Mouse (Mus musculus) intestine, postnatal 0 days (tissue): Measurements from ENCODE around the gene Glo1. TPM values are rescaled to one million over a fixed set of nuclear protein-coding genes. Genes with fewer than 3 reads are reported as not detected.
A peak's percentile ranks its signal among the peaks of the same experiment; 100 is the strongest.

Experiments used
- ATAC-seq: fragments of 200-750 bp; cut with Nextera tagmentation; 2 replicates; pipeline ENCODE4 v1.8.0; 2017; ENCODE audit warnings: mild to moderate bottlenecking, moderate TSS enrichment, moderate library complexity
- H3K27ac ChIP-seq: fragments of 300-500 bp; sonication (generic); 2 replicates; pipeline ENCODE4 v1.5.1; 2014; ENCODE audit warnings: mild to moderate bottlenecking, low read depth, low read length, moderate library complexity
- H3K27me3 ChIP-seq: fragments of 300-500 bp; sonication (generic); replicated peaks from 2 replicates; pipeline ENCODE4 v1.6.1; 2014; ENCODE audit warnings: low read length, mixed read lengths; ENCODE audit not compliant: control insufficient read depth, insufficient read depth
- H3K36me3 ChIP-seq: fragments of 300-500 bp; sonication (generic); 2 replicates; pipeline ENCODE4 v1.6.1; 2014; ENCODE audit warnings: mild to moderate bottlenecking, moderate library complexity; ENCODE audit not compliant: control insufficient read depth, insufficient read depth
- H3K4me1 ChIP-seq: fragments of 300-500 bp; sonication (generic); replicated peaks from 2 replicates; pipeline ENCODE4 v1.6.1; 2014; ENCODE audit warnings: antibody characterized with exemption, low read length, mixed read lengths; ENCODE audit not compliant: control insufficient read depth, insufficient read depth
- H3K4me2 ChIP-seq: fragments of 300-500 bp; sonication (generic); replicated peaks from 2 replicates; pipeline ENCODE4 v1.6.1; 2014; ENCODE audit warnings: low read depth, mild to moderate bottlenecking, moderate library complexity
- H3K4me3 ChIP-seq: fragments of 300-500 bp; sonication (generic); 2 replicates; pipeline ENCODE4 v1.5.1; 2014; ENCODE audit warnings: low read depth, low read length
- H3K9ac ChIP-seq: fragments of 300-500 bp; sonication (generic); 2 replicates; pipeline ENCODE4 v1.6.1; 2014; ENCODE audit warnings: mild to moderate bottlenecking, low read depth, low read length
- H3K9me3 ChIP-seq: fragments of 300-500 bp; sonication (generic); 2 replicates; pipeline ENCODE4 v1.6.1; 2016; ENCODE audit warnings: mixed run types; ENCODE audit not compliant: control insufficient read depth
- CTCF ChIP-seq: sonication (generic); IDR thresholded peaks from 2 replicates; pipeline ENCODE4 v1.5.1; 2016; ENCODE audit warnings: low read depth, mild to moderate bottlenecking, control low read depth, antibody characterized with exemption, moderate library complexity
- WGBS: fragments of 180-500 bp; shearing (Covaris S2); extraction: QIAGEN DNeasy Blood & Tissue Kit; methylation state at CpG from one replicate; pipeline ENCODE4 v1.1.7; 2014; 5-methylcytosine and 5-hydroxymethylcytosine counted together
- polyA plus RNA-seq: library from polyadenylated mRNA; unstranded; fragments of >200 nt; fragmentation: Nextera tagmentation; extraction: Ambion mirVana; gene quantifications from 2 replicates; pipeline ENCODE4 v1.2.1, GENCODE M21; 2015

The Glo1 gene
- polyA plus RNA-seq, 1 experiment from 2014 or later: 176 TPM

DNA sequence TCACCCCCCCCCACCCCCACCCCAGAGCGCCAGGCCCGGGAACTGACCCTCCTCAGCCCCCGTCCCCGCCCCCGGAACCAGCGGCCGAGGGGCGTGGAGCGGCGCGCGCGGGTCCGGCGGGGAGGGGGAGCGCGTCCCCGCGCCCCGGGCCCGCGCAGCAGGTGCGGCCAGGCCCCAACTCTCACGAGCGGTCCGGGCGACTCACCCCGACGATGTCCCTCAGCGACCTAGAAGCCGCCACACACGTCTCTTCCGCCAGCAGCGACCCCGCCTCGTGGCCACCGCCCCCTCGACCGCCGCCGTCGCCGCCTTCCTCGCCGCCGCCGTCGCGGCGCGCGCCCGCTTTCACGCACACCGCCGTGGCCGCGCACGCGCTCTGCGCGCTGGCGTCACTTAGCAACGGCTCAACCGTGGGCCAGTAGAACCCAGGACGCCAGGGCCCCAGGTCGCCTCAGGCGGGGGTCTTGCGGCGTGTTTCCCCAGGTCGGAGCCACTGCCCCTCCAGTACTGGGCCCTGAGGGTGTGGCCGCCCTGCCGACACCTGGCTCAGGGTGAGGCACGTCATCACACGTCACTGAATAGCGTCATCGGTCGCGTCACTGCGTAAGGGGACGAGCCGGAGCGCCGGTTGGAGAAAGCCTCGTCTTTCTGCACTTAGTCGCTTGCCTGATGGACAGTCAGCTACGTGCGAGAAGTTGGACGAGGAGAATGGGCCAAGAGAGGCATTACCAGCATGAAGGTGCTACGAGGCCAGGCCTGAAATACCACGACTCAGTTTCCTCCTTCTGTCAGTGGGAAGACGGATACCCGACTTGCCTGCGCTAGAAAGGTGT, 50.5 kb downstream of the Glo1 start, which contains the start of gene Btbd9:
Btbd9 (minus strand) TSS at position 548 of the 833 bp plus-strand sequence.
- no peak for TF ChIP-seq CTCF
- under 1% methylated on average over 73 of the region's 94 CpGs for WGBS
- H3K4me3 ChIP-seq: peak within 1 kb of the TSS; percentile 89
- H3K9ac ChIP-seq: peak within 1 kb of the TSS; percentile 74
- H3K4me1 ChIP-seq: peaks cover 11% of the 10 kb centered on the region; the same call in 1 of the 2 replicates
- peak within 1 kb of the TSS; percentile 83 for H3K27ac ChIP-seq
- H3K27me3 ChIP-seq: no peaks in the 10 kb centered on the region
- peak within 1 kb of the TSS; percentile 85 for H3K4me2 ChIP-seq
- no peaks in the 10 kb centered on the region for H3K9me3 ChIP-seq
- H3K36me3 ChIP-seq: no peaks in the 10 kb centered on the region
- ATAC-seq: peak; percentile 90

DNA sequence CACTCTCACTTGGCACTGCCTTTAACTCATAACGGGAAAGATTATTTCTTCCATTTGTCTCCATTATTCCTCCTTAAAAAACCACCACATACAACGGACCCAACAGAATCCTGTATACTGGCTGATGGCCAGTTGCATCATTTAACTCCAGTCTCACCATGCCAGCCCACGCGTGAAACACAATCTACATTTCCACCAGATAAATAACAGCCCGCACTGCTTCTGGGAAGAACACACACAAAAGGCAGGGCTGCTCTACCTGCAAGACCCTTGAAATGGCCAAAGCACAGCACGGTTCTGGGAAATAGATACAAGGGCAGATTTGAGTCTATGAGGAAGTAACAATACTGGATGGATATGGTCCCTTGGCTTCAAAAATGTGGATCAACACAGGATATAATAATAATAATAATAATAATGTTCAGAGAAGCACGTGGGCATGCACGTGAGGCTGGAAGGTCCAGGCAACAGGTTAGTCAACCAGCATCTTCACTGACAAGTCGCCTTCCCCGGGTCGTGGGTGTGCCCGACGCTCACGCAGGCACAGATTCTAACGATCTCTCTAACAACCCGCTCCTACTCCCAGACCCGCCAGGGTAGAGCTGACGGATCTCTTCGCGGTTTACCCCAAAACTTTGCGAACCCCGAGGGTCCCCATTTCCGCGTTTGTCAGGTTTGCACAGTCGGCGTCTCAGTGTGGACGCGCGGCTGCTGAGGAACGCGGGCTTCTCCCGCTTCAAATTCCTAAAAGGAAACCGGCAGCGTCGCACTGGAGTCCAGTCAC, 51.4 kb downstream of the Glo1 start:
- peak overlapping the region; percentile 83 for H3K27ac ChIP-seq
- ATAC-seq: peak; percentile 12; the same call in 1 of the 2 replicates

DNA sequence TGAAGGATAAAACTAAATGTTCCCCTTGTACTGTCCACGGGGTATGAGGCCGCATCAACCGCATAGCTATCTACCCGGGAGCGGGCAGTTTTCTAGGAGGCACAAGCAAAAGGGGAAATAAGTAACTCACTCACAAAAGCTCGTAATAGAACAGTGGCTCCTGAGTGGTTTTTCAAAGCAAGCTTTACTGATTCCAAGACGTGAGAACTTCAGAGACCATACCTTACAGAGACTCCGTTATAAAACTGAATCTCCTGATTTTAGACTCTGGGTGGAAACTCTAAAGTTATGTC, 51.9 kb downstream of the Glo1 start:
- WGBS: 52% methylated on average over 8 of the region's 8 CpGs
- H3K4me1 ChIP-seq: peaks cover 14% of the 10 kb centered on the region; the same call in 1 of the 2 replicates
- H3K27me3 ChIP-seq: no peaks in the 10 kb centered on the region
- no peaks in the 10 kb centered on the region for H3K9me3 ChIP-seq
- TF ChIP-seq CTCF: no peak
- H3K36me3 ChIP-seq: no peaks in the 10 kb centered on the region
- H3K27ac ChIP-seq: no peak overlapping the region
- H3K4me2 ChIP-seq: peak overlapping the region; percentile 85; the same call in 1 of the 2 replicates
- no peak overlapping the region for H3K4me3 ChIP-seq
- ATAC-seq: no peak
- no peak overlapping the region for H3K9ac ChIP-seq

More for the DNA sequence above, 51.4 kb downstream of the Glo1 start:
- Histone ChIP-seq H3K4me2 (peak overlapping the region; percentile 85), H3K9me3 (no peaks in the 10 kb centered on the region), H3K4me1 (peaks cover 11% of the 10 kb centered on the region; the same call in 1 of the 2 replicates), H3K4me3 (peak overlapping the region; percentile 89), H3K36me3 (no peaks in the 10 kb centered on the region), H3K9ac (peak overlapping the region; percentile 74), H3K27me3 (no peaks in the 10 kb centered on the region)
- 4% methylated on average over 35 of the region's 35 CpGs for WGBS
- no peak for TF ChIP-seq CTCF

DNA sequence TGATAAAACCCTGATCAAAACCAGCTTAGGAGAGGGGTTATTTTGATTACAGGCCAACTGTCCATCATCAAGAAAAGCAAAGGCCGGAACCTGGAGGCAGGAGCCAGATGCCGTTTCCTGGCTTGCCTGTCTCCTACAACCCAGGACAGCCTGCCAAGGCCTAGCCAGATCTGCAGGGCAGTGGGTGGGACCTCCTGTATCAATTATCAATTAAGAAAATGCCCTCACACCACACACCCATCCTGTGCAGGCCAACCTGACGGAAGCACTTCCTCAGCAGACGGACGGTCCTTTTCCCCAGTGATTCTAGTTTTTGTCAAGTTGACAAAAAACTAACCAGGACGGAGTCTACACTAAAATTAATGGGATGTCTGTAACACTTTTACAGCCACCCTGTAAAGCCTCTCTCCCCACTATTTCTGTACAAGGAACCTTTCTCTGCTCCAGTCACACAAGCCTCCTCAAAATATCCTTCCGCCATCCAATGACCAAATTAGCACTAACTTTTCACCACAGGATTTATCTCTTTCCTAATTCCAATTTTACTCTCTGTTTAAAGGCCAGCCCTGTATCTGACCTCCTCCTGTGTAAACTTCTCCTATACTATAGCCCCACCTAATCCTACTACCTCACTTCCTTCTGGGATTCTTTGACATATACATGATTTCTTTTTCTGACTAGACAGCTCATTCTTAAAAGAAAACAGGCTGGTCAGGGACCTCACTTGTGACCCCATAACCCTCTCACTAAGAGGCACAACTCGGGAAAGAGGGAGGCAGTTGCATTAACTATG, 52.5 kb downstream of the Glo1 start:
- Histone ChIP-seq H3K4me1 (peaks cover 14% of the 10 kb centered on the region; the same call in 1 of the 2 replicates), H3K4me3 (no peak overlapping the region), H3K9me3 (no peaks in the 10 kb centered on the region), H3K9ac (no peak overlapping the region), H3K4me2 (peak overlapping the region; percentile 85; the same call in 1 of the 2 replicates), H3K27me3 (no peaks in the 10 kb centered on the region), H3K27ac (no peak overlapping the region), H3K36me3 (no peaks in the 10 kb centered on the region)
- TF ChIP-seq CTCF: no peak
- ATAC-seq: no peak
- 75% methylated on average over 8 of the region's 8 CpGs for WGBS

DNA sequence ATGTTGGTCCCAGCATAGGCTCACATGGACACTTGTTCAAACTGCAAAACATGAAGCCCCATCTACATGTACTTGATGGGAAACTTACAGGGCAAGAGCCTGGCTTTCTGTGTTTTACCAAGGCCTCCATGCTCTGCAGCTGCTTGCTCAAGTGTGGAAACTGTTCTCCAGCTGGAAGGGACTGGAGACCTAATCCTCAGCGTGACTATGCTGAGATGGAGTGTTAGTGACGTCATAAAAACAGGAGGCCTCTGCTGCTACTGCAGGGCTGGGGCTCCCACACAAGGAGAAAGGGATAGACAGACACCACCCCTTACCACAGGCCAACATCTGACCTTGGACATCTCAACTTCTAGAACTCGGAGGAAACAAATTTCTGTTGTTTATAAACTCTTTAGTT, 55.7 kb downstream of the Glo1 start:
- Histone ChIP-seq H3K36me3 (no peaks in the 10 kb centered on the region), H3K4me1 (peaks cover 10% of the 10 kb centered on the region; the same call in 1 of the 2 replicates), H3K9me3 (no peaks in the 10 kb centered on the region), H3K4me3 (no peak overlapping the region), H3K9ac (no peak overlapping the region), H3K27ac (no peak overlapping the region), H3K27me3 (no peaks in the 10 kb centered on the region), H3K4me2 (no peak overlapping the region)
- ATAC-seq: no peak
- TF ChIP-seq CTCF: no peak
- 29% methylated on average over 3 of the region's 3 CpGs for WGBS

DNA sequence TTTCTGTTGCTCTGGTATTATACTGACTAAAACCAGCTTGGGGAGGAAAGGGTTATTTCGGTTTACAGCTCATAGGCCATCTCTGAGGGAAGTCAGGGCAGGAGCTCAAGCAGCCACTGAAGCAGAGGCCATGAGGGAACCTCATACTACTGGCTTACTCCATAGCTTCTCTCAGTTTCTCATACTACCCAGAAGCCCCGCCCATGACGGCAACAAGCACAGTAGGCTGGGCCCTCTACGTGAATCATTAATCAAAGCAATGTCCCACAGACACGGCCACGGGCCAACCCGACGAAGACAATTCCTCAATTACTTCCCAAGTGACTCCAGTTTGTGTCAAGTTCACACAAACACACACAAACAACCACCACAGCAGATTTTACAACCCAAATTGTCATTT, 56.5 kb downstream of the Glo1 start:
- Histone ChIP-seq H3K4me2 (no peak overlapping the region; the same call in 1 of the 2 replicates), H3K4me3 (no peak overlapping the region), H3K27me3 (no peaks in the 10 kb centered on the region), H3K9ac (no peak overlapping the region), H3K9me3 (no peaks in the 10 kb centered on the region), H3K4me1 (peaks cover 9% of the 10 kb centered on the region; the same call in 1 of the 2 replicates), H3K27ac (0 out of 2 replicates have a peak overlapping the region, but pooled peaks have one; percentile 28), H3K36me3 (no peaks in the 10 kb centered on the region)
- peak; percentile 76 for ATAC-seq
- 17% methylated on average over 8 of the region's 8 CpGs for WGBS
- TF ChIP-seq CTCF: no peak
